Mouse (Mus musculus): ENCODE results near the gene Emg1. TPM values are rescaled to one million over a fixed set of nuclear protein-coding genes. Genes with fewer than 3 reads are reported as not detected.

Gene Emg1
- 10 to 100 TPM; 11.1 to 60.8 (median 35.7) TPM for total RNA-seq (2018; cell fraction: chromatin; rRNA removed)
- 10 to 100 TPM; 30.5 to 51.4 (median 41.6) TPM for total RNA-seq (2018; cell fraction: cytosol; rRNA removed)
- 10 to 100 TPM; 15.4 to 73.7 (median 34.2) TPM for total RNA-seq (2018; cell fraction: nucleus; rRNA removed)
- 27.4 to 82.6 TPM (median 54.2 TPM) in 3 replicates for polyA plus RNA-seq (2018)

GRCm38 (mm10) chr6:124711824-124712782 is at the start of gene Emg1, which contains the start of gene Phb2:
Gene Emg1 (minus strand): TSS chr6:124712178.
Gene Phb2 (plus strand): TSS chr6:124712336.
- peak within 1 kb of the TSS; percentile 100 for H3K4me3 ChIP-seq (ENCODE audit: inconsistent target)
- H3K79me2 ChIP-seq (ENCODE audit: inconsistent target): peaks cover 73% of the 10 kb centered on the region
- peaks cover 30% of the 10 kb centered on the region for H3K36me3 ChIP-seq (ENCODE audit: inconsistent target)
- under 1% methylated on average over 76 of the region's 76 CpGs for WGBS (ENCODE audit: missing documents)
- peak within 1 kb of the TSS; percentile 77 for H3K27ac ChIP-seq

- WGBS (ENCODE audit: missing documents): 3% methylated on average over 5 of the region's 5 CpGs
- no peak overlapping the region for H3K4me3 ChIP-seq (ENCODE audit: inconsistent target)
- H3K36me3 ChIP-seq (ENCODE audit: inconsistent target): no peaks in the 10 kb centered on the region
- peaks cover 16% of the 10 kb centered on the region; the same call in 1 of the 2 replicates for H3K79me2 ChIP-seq (ENCODE audit: inconsistent target)
- H3K27ac ChIP-seq: no peak overlapping the region
These were observed 47.3 kb upstream of the Emg1 start for GRCm38 (mm10) chr6:124759259-124759658.

GRCm38 (mm10) chr6:124758849-124759232 is 46.9 kb upstream of the Emg1 start:
- 59% methylated on average over 2 of the region's 2 CpGs for WGBS (ENCODE audit: missing documents)

GRCm38 (mm10) chr6:124757909-124758848 is 46.2 kb upstream of the Emg1 start:
- Histone ChIP-seq H3K4me3 (ENCODE audit: inconsistent target) (no peak overlapping the region), H3K36me3 (ENCODE audit: inconsistent target) (no peaks in the 10 kb centered on the region), H3K27ac (no peak overlapping the region), H3K79me2 (ENCODE audit: inconsistent target) (peaks cover 27% of the 10 kb centered on the region; the same call in 1 of the 2 replicates)
- WGBS (ENCODE audit: missing documents): 82% methylated on average over 5 of the region's 5 CpGs

More at GRCm38 (mm10) chr6:124758849-124759232, 46.9 kb upstream of the Emg1 start:
- Histone ChIP-seq H3K4me3 (ENCODE audit: inconsistent target) (no peak overlapping the region), H3K36me3 (ENCODE audit: inconsistent target) (no peaks in the 10 kb centered on the region), H3K79me2 (ENCODE audit: inconsistent target) (peaks cover 20% of the 10 kb centered on the region; the same call in 1 of the 2 replicates), H3K27ac (no peak overlapping the region)

- Histone ChIP-seq H3K4me3 (ENCODE audit: inconsistent target) (peak overlapping the region; percentile 34), H3K79me2 (ENCODE audit: inconsistent target) (peaks cover 34% of the 10 kb centered on the region; the same call in 1 of the 2 replicates), H3K27ac (no peak overlapping the region), H3K36me3 (ENCODE audit: inconsistent target) (no peaks in the 10 kb centered on the region)
- 39% methylated on average over 5 of the region's 5 CpGs for WGBS (ENCODE audit: missing documents)
These were observed 45.4 kb upstream of the Emg1 start for GRCm38 (mm10) chr6:124757351-124757880.

GRCm38 (mm10) chr6:124756652-124757350 is 44.8 kb upstream of the Emg1 start:
- no peaks in the 10 kb centered on the region for H3K36me3 ChIP-seq (ENCODE audit: inconsistent target)
- H3K4me3 ChIP-seq (ENCODE audit: inconsistent target): peak overlapping the region; percentile 34
- no peak overlapping the region for H3K27ac ChIP-seq
- H3K79me2 ChIP-seq (ENCODE audit: inconsistent target): peaks cover 40% of the 10 kb centered on the region; the same call in 1 of the 2 replicates
- 2% methylated on average over 32 of the region's 54 CpGs for WGBS (ENCODE audit: missing documents)

GRCm38 (mm10) chr6:124755831-124756595 is 44.0 kb upstream of the Emg1 start, which contains the start of the genes Gm45234 and Atn1:
Gene Gm45234 (minus strand): TSS chr6:124756021.
Gene Atn1 (minus strand): TSS chr6:124756524.
- peak within 1 kb of the TSS; percentile 44 for H3K4me3 ChIP-seq (ENCODE audit: inconsistent target)
- no peak within 1 kb of the TSS for H3K27ac ChIP-seq
- 2% methylated on average over 54 of the region's 100 CpGs for WGBS (ENCODE audit: missing documents)
- peaks cover 48% of the 10 kb centered on the region; the same call in 1 of the 2 replicates for H3K79me2 ChIP-seq (ENCODE audit: inconsistent target)
- no peaks in the 10 kb centered on the region for H3K36me3 ChIP-seq (ENCODE audit: inconsistent target)

- WGBS (ENCODE audit: missing documents): 44% methylated on average over 3 of the region's 3 CpGs
- Histone ChIP-seq H3K4me3 (ENCODE audit: inconsistent target) (peak overlapping the region; percentile 44), H3K36me3 (ENCODE audit: inconsistent target) (no peaks in the 10 kb centered on the region), H3K27ac (no peak overlapping the region), H3K79me2 (ENCODE audit: inconsistent target) (peaks cover 55% of the 10 kb centered on the region; the same call in 1 of the 2 replicates)
These were observed 43.3 kb upstream of the Emg1 start for GRCm38 (mm10) chr6:124755306-124755705.

- peaks cover 58% of the 10 kb centered on the region; the same call in 1 of the 2 replicates for H3K79me2 ChIP-seq (ENCODE audit: inconsistent target)
- no peak overlapping the region for H3K4me3 ChIP-seq (ENCODE audit: inconsistent target)
- H3K36me3 ChIP-seq (ENCODE audit: inconsistent target): 0 out of 2 replicates have a peak, but pooled peaks cover 5% of the 10 kb centered on the region
- H3K27ac ChIP-seq: no peak overlapping the region
- WGBS (ENCODE audit: missing documents): 96% methylated on average over 2 of the region's 2 CpGs
These were observed 41.9 kb upstream of the Emg1 start for GRCm38 (mm10) chr6:124753861-124754260.

GRCm38 (mm10) chr6:124750405-124750804 is 38.4 kb upstream of the Emg1 start:
- 90% methylated on average over 8 of the region's 8 CpGs for WGBS (ENCODE audit: missing documents)
- Histone ChIP-seq H3K79me2 (ENCODE audit: inconsistent target) (peaks cover 54% of the 10 kb centered on the region; the same call in 1 of the 2 replicates), H3K4me3 (ENCODE audit: inconsistent target) (no peak overlapping the region), H3K27ac (no peak overlapping the region), H3K36me3 (ENCODE audit: inconsistent target) (0 out of 2 replicates have a peak, but pooled peaks cover 5% of the 10 kb centered on the region)

- H3K36me3 ChIP-seq (ENCODE audit: inconsistent target): 0 out of 2 replicates have a peak, but pooled peaks cover 5% of the 10 kb centered on the region
- H3K4me3 ChIP-seq (ENCODE audit: inconsistent target): no peak overlapping the region
- H3K79me2 ChIP-seq (ENCODE audit: inconsistent target): peaks cover 19% of the 10 kb centered on the region; the same call in 1 of the 2 replicates
- WGBS (ENCODE audit: missing documents): 87% methylated on average over 7 of the region's 7 CpGs
- no peak overlapping the region for H3K27ac ChIP-seq
These were observed 35.0 kb upstream of the Emg1 start for GRCm38 (mm10) chr6:124746654-124747632.

Data from macrophage (primary cell).